Mouse (Mus musculus): ENCODE data around the gene 4931428L18Rik.
A peak's percentile ranks its signal among the peaks of the same experiment; 100 is the strongest.
"Not testable (repeated sequence)": the region's sequence is repeated elsewhere in the genome, so short reads cannot be mapped to it uniquely, and the experiment has no call there.

Gene 4931428L18Rik

DNA sequence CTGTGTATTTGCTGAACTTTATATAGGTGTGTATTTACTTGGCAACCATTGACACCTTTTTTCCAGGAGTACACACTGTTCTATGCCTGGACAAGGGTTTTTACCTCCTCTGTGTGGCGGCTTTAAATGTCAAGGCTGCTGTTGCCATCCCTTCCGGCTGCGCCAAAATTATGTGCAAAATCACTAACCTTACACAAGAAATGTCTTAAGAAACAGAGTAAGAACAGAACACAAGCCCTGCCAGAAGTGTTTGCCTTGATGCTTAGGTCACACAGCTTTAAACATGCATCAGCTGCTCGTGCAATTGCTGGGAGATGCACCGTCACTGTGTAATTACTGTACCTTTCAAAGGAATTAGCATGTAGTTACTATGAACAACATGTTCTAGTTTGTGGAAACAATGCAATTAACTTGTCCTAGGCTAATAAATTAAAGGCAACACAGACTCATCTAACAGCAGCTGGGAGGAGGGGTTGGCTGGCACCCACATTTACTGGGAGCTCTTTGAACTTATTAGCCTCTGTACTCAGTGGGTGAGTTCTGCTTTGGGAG is 171.0 kb downstream of the 4931428L18Rik start:
- DNase-seq = no peak

DNA sequence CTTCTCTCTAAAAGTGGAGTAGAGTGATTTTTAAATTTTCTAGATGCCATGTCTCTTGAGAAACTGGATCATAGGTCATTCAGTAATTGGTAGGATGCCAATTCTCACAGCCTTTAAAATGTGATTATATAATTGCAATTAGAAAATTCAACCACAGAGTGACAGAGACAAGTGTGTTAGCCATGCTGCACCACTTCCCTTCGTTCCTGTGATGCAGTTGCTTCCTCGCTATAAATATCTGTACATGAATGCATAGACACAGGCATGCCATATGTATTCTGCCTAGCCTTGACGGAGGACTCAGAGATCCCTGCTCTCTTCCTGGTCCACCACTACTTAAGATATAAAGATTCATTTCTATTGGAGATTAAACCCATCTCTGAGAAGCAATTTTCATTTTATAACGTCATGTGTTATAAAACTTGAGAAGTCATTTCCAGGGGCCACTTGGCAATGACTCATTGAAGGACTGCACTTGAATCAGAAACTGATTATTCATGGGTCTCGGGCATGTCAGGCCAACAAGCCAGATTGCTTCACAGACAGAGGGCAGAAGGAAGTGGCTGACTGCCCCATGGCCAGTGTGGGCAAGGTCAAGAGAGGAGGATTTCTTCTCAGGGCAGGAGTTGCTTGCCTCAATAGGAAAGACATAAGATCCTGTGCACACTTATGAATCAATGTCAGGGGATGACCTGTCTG is 172.4 kb downstream of the 4931428L18Rik start:
- peak; percentile 51 to 67 for DNase-seq

DNA sequence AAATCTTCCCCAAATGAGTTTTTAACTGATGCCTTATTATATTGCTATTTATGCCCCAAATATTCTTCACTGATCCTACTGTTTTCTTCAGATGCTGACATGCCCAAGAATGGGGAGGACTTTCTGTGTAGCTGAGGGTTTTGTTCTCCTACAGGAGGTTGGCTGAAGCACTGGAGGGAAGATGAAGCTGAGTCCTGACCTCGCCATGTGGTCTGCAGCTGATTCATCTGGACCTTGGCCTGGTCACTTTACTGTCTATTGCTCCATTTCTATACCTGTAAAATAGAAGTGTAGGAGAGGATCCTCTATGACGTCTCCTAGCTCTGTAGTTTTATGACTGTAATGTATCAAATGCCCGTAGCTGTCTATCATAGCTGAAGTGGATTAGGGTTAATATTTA is 179.3 kb downstream of the 4931428L18Rik start:
- DNase-seq = no peak

DNA sequence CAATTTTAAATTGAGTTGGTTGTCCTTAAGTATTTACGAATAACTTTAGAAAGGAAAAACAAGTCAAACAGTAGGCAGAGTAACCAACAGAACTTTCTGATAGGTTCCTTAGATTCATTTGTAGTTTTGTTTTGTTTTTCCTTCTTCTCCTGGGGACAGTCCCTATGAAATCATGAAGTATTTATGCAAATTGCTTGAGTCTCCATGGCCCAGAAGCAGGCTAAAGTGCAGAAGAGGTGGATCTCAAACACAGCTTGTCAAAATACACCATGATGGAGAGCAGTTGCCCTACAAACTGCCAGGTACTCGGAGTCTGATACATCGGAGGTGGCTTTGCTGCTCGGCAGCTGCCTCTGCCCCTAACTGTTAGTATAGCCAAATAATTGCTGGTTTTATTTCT is 179.7 kb downstream of the 4931428L18Rik start:
- DNase-seq = no peak

DNA sequence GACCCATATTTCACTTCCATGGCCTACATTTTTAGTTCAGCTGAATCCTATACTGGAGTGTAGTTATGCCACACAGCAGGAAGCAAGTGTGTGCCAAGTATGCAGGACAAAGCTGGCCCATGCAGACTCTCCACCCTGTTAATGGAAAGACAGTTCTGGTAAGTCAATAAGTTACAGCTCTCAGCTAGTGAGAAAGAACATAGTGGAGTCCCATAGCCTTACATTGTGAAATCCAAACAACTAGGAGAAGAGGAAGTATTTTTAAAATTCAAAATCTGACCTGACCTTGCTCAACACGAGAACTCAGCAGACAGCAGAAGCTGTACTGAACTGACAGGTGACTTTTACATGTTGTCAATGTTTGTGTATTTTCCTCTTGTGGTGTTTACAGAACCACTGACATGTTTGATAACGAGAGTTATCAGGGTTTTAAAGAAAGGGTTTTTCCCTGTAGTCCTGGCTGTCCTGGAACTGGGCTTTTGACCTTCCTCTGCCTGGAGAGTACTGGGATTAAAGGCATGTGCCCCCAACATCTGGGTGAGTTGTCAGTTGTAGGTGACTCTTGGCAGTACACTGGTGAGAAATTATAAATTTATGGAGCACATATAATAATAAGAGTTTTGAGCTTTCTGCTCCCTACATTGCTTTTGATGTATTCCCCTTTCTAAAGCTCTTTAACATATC is 188.5 kb downstream of the 4931428L18Rik start:
- DNase-seq = peak; percentile 64 to 71

DNA sequence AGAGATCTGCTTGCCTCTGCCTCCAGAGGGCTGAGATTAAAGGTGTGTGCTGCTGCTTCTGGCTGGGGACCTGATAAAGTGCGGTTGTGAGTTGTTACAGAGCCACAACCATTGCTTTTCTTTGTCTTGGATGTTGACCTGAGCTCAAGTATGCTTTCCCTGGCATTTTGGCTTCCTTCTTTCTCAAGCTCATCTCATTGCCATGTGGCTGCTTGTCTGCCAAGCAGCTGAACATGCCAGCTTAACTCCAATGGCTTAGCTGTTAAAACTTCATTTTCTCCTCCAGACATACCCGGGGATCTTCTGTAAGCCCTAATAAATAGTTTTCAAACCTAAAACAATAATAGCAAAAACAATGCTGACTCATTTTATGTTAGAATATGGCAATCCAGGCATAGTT is 190.1 kb downstream of the 4931428L18Rik start:
- no peak for DNase-seq

DNA sequence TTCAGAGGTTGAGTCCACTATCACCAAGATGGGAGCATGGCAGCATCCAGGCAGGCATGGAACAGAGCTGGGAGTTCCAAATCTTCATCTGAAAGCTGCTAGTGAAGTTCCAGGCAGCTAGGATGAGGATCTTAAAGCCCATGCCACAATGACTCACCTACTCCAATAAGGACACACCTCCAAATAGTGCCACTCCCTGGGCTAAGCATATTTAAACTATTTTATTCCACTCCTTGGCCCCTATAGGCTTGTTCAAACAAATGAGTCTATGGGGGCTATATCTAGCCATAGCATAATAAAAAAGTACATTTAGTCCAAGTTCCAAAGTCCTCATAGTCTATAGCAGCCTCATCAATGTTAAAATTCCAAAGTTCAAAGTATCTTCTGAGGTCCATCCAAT is 199.3 kb downstream of the 4931428L18Rik start:
- DNase-seq = no peak

DNA sequence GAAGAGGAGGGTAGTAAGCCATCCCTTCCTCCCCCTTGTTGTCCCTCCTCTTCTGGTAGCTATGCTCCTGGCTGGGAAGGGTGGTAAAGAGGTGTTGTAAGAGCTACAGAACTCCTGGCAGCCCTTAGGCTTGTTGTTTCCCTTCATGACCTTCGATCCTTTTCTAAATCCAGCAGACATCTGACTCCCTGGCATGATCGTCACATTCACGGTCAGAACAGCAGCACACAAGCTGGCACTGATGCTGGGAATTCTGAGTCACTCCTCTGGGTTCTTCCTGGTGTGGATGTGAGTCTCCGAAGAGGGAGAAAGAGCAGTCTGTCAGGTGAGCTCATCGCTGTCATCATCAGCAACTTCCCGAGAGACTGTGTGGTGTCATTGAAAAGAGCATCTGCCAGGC is 203.2 kb downstream of the 4931428L18Rik start:
- no peak for DNase-seq

DNA sequence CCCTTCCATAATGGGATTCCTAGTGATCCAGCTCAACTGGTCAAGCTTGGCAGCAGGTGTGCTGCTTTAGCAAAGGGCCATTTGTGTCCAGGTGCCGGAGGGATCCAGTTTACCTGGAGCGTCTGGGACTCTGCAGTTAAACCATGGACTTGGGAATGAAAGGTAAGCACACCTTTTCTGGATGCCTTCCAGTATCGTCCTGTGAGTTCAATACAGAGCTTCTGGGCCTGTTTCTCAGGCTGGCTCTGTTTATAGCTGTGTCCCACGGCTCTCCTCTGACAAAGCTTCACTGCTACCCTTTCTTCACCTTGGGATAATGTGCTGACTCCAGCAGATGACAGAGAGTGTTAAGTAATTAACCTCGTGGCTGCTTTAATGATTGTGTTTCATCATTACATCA is 205.1 kb downstream of the 4931428L18Rik start:
- DNase-seq = no peak

DNA sequence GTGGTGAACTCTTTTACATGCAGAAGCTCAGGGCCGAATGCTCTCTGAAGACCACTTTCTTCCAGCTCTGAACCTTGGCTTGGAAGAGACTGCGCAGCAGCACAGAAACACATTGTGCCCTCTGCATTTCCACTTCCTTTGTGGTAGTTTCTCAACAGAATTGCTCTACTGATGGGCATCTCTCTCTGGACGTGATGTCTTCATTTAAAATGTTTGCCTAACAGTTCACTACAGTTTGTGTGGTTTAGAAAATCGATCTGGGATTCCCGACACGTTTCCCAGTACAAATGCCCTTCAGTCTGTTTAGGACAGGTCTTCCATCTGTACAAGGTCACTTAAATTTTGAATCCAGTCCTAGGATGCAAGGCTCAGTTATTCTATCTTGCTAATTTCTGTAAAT is 206.4 kb downstream of the 4931428L18Rik start:
- DNase-seq = no peak

DNA sequence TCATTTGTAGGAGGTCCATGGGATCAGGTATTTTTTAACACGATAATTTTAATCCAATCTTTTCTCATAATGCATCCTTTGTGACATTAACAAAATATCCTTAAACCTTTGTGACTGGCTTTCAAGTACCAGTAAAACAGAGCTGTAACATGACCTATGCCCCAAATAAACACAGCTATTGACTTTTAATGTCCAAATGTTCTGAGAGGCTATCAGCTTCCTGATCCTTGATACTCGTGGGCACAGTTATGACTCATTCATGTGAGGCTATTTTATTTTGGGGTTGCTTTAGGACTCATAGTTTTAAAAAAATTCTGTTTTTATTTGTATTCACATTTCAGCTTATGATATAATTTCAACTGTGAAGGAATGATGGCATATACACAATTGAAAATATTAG is 207.2 kb downstream of the 4931428L18Rik start:
- no peak for DNase-seq

DNA sequence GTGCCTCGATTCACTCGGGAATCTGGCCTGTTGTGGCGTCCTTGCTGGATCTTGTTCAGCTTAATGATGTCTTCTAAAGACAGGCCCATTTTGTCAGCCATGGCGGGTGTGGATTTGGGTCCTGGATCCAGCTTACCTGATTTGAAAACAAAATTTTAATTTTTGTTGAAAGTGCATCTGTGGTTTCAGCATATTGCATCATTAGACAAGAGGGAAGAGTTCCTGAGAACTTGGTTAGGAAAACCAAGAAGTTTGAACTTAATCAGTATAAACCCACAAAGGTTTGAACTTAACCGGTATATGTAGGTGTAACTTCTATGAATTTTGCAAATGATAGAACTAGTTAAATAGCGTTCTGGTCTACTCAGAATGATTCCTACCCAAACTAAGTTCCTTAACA is 244.6 kb downstream of the 4931428L18Rik start, which contains the start of gene AC153137.1:
Gene AC153137.1, minus strand, starts transcription at position 101 of the 400 bp plus-strand sequence.
- not testable (repeated sequence) for DNase-seq

DNA sequence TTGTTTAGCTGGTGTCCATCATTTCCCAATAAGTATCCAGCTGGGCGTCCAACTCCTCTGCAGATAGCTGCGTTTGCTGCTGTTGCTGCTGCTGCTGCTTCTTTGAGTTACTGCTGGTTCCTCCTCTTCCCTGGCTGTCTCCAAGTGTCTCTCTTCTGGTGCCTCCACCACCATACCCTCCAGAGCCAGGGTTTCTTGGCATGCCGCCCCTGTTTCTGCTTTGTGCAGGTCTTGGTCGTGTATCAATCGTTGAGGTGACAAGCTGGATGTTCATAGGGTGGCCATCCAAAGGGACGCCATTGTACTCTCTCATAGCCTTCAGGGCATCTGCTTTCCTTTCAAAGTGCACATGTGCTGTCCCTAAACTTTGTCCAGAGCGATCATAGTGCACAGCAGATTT is 245.2 kb downstream of the 4931428L18Rik start:
- DNase-seq = peak; percentile 27 to 52

DNA sequence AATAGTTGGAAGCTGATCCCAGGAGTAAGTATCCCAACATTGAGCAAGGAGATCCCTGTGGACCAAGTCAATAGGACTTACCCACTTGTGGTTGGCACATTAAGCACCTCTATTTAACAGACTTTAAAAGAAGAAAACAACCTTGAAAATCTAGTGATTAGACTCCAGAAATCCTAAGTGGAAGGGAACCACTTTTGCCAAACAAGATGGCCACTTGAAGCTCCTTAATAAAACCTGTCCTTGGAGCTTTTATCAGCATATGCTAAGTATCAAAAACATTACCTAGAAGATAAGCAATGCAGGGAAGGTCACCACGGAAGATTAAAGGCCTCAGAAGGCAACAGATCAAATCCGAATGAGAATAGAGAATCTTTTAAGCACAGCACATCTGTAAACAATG is 270.7 kb downstream of the 4931428L18Rik start:
- no peak for DNase-seq

DNA sequence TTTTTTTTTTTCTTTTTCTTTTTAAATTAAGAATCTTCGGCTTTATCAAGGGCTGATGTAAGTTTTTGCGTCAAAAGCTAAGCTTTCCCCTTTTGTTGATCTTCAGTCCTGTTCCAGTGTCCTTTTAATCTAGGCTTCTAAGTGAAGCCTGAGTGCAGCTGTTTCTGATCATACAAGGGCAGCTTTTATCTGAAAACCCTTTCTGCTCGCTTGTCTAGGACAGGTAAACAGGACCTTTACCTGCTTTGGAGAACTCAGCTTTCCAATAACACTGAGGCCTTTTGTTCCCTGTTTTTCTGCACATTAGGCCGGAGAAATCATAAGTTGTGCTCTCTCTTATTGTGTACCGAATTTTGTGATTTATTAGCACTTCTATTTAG is 272.0 kb downstream of the 4931428L18Rik start:
- peak in 1 of 2 experiments; percentile 11 for DNase-seq

DNA sequence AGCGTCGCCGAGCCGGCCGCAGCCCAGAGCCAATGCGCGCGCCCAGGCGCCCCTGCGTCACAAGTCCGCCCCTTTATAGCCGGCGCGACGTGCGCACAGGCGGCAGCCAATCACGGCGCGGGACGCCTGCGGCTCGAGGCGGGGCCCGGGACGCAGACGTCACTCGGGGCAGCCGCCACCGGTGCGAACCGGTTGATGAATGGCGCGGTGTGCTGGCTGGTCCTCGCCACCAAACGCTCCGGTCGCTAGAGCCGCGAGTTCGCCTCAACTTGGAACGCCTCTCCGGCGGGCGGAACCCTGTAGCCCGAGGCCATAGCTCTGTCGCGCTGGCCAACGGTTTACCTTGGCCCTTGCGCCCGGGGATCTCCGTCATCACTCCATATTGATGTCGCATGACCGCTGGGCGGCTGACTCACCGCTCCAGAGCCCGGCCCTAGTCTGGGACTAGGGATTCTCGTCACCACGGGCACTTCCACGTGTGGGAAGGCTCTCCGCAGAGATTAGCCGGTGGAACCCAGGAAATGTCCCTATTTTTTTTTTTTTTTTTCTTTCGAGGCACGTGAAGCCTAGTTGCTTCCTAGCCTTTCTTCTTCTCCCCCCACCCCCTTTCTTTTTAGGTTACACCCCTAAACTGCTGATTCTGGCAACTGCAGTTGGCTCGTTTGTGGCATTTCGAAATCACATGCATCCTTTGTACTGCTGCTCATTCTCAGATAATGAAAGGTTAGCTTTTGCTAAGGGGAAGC is 272.6 kb downstream of the 4931428L18Rik start:
- peak; percentile 98 for DNase-seq

DNA sequence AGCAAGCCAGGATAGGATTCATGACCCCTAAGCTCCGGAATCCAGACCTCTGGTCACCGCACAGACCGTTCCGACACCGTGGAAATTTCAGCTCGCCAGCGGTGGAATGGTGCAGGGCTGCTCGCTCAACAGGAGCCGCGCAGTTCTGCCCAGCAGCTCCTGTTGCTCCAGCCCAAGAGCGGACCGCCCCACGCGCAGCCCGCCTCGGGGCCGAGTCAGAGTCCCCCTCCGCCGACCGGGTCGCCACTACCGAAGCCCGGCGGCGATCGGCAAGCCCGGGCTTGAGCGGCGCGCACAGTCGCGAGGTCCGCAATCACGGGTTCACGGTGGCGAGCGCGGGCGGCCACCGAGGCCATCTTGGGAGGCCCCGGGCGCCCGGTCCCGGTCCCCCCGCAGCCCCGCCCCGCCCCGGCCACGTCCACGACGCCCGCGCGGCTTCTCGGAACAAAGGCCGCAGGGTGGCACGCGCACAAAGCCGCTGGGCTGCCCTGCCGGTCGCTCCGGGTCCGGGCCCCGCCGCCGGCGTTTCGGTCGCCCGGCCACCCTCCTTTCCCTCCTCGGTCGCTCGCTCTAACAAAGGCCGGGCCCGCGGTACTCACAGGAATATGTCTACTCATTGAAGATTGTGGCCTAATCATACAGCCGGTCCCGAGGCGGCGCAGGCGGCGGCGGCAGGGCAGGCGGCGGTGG is 273.4 kb downstream of the 4931428L18Rik start:
- peak; percentile 76 to 77 for DNase-seq

DNA sequence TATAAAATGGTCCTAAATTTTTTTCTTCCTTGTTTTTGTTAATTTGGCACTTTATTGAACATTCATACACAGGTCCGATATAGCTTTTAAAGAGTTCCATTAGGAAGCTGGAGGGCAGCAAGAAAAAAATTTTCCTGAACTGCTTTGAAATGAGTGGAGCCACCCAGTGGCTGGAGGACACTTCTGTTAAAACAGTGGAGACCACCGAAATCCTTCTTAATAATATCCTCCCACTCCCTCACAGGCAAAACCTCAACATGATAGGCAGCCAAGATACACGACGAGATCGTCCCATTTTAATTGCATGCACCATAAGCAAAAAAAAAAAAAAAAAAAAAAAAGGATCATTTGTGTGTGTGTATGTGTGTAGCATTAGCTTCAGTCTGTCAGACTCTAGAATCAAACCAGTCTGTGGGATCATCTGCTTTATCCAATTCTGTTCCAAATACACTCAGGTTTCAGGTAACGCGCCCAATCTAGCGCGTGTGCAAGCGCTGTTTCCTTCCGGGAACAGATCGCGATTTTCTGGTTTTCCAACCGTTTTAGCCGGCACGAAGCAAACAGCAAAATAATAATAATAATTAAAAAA is 274.0 kb downstream of the 4931428L18Rik start:
- DNase-seq = peak; percentile 56 to 59

Data from cerebellum, postnatal 14 days (tissue).